Mouse (Mus musculus) ES-E14 (cell line): ENCODE data around the gene Opa3. TPM values are rescaled to one million over a fixed set of nuclear protein-coding genes. Genes with fewer than 3 reads are reported as not detected.
"Not testable (repeated sequence)": the region's sequence is repeated elsewhere in the genome, so short reads cannot be mapped to it uniquely, and the experiment has no call there.

Source experiments
- DNase-seq: peaks from one replicate; pipeline ENCODE4 v3.0.0-alpha.2; 2013; ENCODE audit warnings: low read depth, low spot score
- H3K27ac ChIP-seq: 2 replicates; pipeline ENCODE4 v1.5.1; 2012; ENCODE audit warnings: low read depth, mild to moderate bottlenecking, low read length, moderate library complexity, mixed read lengths; ENCODE audit not compliant: poor library complexity, insufficient read depth, severe bottlenecking
- H3K36me3 ChIP-seq: 2 replicates; pipeline ENCODE4 v1.6.1; 2012; ENCODE audit warnings: mild to moderate bottlenecking, low read length, moderate library complexity, mixed read lengths; ENCODE audit not compliant: control insufficient read depth, poor library complexity, insufficient read depth, severe bottlenecking
- H3K4me1 ChIP-seq, 2 experiments: fragments of 150-350 bp in 1 of 2; sonication (generic) in 1 of 2; 2 replicates each; pipeline ENCODE4 v1.6.1; 2012; ENCODE audit warnings: low read length in 2 of 2, mild to moderate bottlenecking in 1 of 2, mixed read lengths in 1 of 2; ENCODE audit not compliant: control insufficient read depth in 2 of 2, insufficient read depth in 2 of 2, poor library complexity in 1 of 2
- H3K4me3 ChIP-seq, 2 experiments: fragments of 150-350 bp in 1 of 2; sonication (generic) in 1 of 2; 2 replicates each; pipeline ENCODE4 v1.5.1; 2012; ENCODE audit warnings: low read length in 2 of 2, low read depth in 1 of 2, mild to moderate bottlenecking in 1 of 2, mixed read lengths in 1 of 2; ENCODE audit not compliant: insufficient read depth in 1 of 2, poor library complexity in 1 of 2, severe bottlenecking in 1 of 2
- H3K9ac ChIP-seq: 2 replicates; pipeline ENCODE4 v1.6.1; 2012; ENCODE audit warnings: low read depth, mild to moderate bottlenecking, low read length, mixed read lengths; ENCODE audit not compliant: poor library complexity, insufficient read depth, severe bottlenecking
- H3K9me3 ChIP-seq: fragments of 150-350 bp; sonication (generic); 2 replicates; pipeline ENCODE4 v1.6.1; 2012; ENCODE audit warnings: low read depth, mild to moderate bottlenecking, low read length; ENCODE audit not compliant: control insufficient read depth, insufficient read depth
- CHD2 ChIP-seq: IDR thresholded peaks from 2 replicates; pipeline ENCODE4 v1.6.1; 2014; ENCODE audit warnings: mild to moderate bottlenecking, low read depth, low read length, inconsistent platforms
- HCFC1 ChIP-seq: IDR thresholded peaks from 2 replicates; pipeline ENCODE4 v1.6.1; 2012; ENCODE audit warnings: low read length, inconsistent platforms, borderline replicate concordance; ENCODE audit not compliant: insufficient read depth
- MAFK ChIP-seq: IDR thresholded peaks from 2 replicates; pipeline ENCODE4 v1.6.1; 2014; ENCODE audit warnings: mild to moderate bottlenecking, low read depth, low read length, inconsistent platforms; ENCODE audit not compliant: insufficient read depth
- ZC3H11A ChIP-seq: IDR thresholded peaks from 2 replicates; pipeline ENCODE4 v1.6.1; 2012; ENCODE audit warnings: low read depth, mild to moderate bottlenecking, inconsistent platforms, low read length, borderline replicate concordance
- ZNF384 ChIP-seq: IDR thresholded peaks from 2 replicates; pipeline ENCODE4 v1.6.1; 2012; ENCODE audit warnings: low read depth, low read length, inconsistent platforms
- in situ Hi-C, 2 experiments: fragments of 600-800 bp; cut with MboI; formaldehyde crosslinking; loops; one replicate each; pipeline ENCODE4 v1.15.1; 2025; ENCODE audit warnings: low sequenced_read_pairs in 2 of 2, inconsistent platforms in 1 of 2; ENCODE audit not compliant: unreplicated experiment in 2 of 2
- total RNA-seq: library from RNA; depleted of rRNA; stranded (reverse); fragments of 300-350 nt; gene quantifications from 2 replicates; pipeline ENCODE4 v1.2.3, GENCODE M21; 2012

The Opa3 gene
- total RNA-seq, 1 experiment = 15.8 TPM

DNA sequence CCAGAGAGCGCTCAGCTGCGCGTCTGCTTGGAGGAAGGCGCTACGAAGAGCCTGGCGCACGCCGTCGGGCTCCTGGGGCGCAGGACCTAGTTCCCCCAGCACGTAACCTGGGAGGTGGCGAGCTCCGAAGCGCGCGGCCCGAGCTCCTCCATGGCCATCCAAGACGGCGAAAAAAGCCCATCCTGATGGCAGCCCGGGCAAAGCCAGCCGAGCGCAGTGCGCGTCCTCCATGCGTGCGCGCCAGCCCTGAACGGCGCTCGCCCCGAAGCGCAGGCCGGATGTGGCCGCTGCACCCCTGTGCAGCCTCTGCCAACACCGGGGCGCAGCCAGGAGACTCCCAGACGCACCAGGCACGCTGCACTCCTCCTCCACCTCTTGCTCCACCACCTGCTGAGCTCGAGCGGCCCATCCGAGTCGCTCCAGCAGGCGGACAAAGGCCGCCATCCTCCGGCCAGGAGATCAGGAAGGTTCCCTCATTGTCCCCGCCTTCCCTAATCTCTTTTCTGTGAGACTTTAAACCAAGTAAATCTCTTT, 51.5 kb downstream of the Opa3 start, which contains the start of gene Ppm1n:
Gene Ppm1n (minus strand): TSS at position 484 of the 534 bp plus-strand sequence.
- H3K9me3 ChIP-seq = no peaks in the 10 kb centered on the region
- TF ChIP-seq HCFC1 (peak; percentile 31; the same call in 1 of the 2 replicates), CHD2 (no peak)
- peak within 1 kb of the TSS; percentile 76 for H3K9ac ChIP-seq
- H3K36me3 ChIP-seq = no peaks in the 10 kb centered on the region
- H3K4me1 ChIP-seq = peaks cover 0 to 6% of the 10 kb centered on the region in 2 experiments; a peak in 1 of 4 replicates
- H3K27ac ChIP-seq = peak within 1 kb of the TSS; percentile 20; the same call in 1 of the 2 replicates
- H3K4me3 ChIP-seq = peak within 1 kb of the TSS; percentile 75 to 81
- no peak for DNase-seq
- in situ Hi-C loops = loop anchor here in 1 of 2 experiments (5.0 kb wide), 1 partner anchor 97 kb away; no protein-coding TSS in a partner anchor

DNA sequence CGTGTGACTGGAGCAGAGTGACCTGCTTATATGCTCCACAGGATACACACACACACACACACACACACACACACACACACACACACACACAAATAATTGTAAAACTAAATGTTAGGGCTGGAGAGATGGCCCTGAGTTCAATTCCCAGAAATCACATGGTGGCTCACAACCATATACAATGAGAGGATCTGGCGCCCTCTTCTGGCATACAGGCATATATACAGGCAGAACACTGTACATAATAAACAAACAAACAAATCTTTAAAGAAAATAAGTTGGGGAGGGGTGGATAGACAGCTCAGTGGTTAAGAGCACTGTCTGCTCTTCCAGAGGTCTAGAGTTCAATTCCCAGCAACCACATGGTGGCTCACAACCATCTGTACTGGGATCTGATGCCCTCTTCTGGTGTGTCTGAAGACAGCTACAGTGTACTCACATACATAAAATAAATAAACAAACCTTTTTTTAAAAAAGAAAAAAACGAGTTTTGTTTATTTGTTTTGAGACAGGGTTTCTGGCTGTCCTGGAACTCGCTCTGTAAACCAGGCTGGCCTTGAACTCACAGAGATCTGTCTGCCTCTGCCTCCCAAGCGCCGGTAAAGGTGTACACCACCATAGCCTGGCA, 53.7 kb downstream of the Opa3 start:
- H3K4me3 ChIP-seq = peak overlapping the region; percentile 56 to 90
- peak overlapping the region; percentile 57; the same call in 1 of the 2 replicates for H3K9ac ChIP-seq
- H3K9me3 ChIP-seq, H3K36me3 ChIP-seq, H3K4me1 ChIP-seq, DNase-seq, H3K27ac ChIP-seq: not testable (repeated sequence)
- in situ Hi-C loops = loop anchor here in 1 of 2 experiments (5.0 kb wide), 1 partner anchor 99 kb away; no protein-coding TSS in a partner anchor

DNA sequence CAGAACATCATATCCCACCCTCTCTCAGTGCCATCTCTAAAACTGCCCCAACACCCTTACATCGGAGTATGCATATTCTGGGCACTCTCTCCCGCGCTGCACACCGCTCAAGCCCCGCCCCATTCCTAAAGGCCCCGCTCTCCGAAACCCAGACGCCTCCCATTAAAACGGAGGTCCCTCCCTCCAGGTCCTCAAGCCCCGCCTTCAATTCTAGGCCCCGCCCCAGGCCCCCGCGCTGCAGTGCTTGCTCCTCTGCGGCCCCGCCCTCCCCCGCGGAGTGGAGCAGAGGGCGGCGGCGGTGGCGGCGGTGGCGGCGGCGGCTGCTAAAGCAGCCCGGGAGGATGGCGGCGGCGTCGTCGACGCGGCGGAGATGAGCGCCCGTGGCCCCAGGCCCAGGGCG, 54.3 kb downstream of the Opa3 start, which contains the start of gene Rtn2:
Gene Rtn2 (plus strand): TSS at position 240 of the 400 bp plus-strand sequence.
- DNase-seq = peak; percentile 88
- no peak within 1 kb of the TSS for H3K27ac ChIP-seq

DNA sequence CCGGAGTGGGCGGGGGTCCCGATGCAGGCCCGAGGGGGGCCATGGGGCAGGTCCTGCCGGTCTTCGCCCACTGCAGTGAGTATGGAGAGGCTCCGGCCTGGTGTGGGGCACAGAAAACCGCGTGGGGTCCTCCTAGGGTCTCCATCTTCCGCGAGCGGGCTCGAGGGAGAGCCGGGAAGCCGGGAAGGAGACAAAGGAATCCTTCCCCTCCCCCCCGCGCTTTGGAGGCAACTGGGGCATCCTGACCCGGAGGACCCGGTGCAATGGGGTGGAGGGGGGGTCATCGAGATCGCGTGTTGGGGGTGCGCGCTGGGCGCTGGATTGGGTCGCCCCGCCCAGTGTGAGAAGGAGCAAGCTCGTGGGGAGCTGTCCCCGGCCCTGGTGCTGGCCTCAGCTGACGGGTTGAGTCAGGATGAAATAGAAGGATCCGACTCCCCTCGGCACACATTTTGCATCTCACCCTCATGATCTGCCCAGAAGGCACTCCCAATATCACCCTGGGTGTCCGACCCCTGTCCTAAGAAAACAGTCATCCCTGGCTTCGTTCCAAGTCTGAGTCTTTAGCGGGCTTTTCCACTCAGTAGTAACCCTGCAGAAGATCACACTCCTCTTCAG, 54.8 kb downstream of the Opa3 start:
- H3K4me1 ChIP-seq = peaks cover 0 to 6% of the 10 kb centered on the region in 2 experiments; a peak in 1 of 4 replicates
- H3K36me3 ChIP-seq = no peaks in the 10 kb centered on the region; the same call in 1 of the 2 replicates
- peak overlapping the region; percentile 56 to 90 for H3K4me3 ChIP-seq
- no peak overlapping the region for H3K27ac ChIP-seq
- DNase-seq = no peak
- H3K9ac ChIP-seq = peak overlapping the region; percentile 80
- H3K9me3 ChIP-seq = no peaks in the 10 kb centered on the region
- in situ Hi-C loops = loop anchor here in 1 of 2 experiments (5.0 kb wide), 1 partner anchor 101 kb away; no protein-coding TSS in a partner anchor
- TF ChIP-seq MAFK (0 out of 2 replicates have a peak, but pooled peaks have one; percentile 12), HCFC1 (no peak)

More for the DNA sequence above, 54.3 kb downstream of the Opa3 start, which contains the start of gene Rtn2:
- no peak for TF ChIP-seq HCFC1
- in situ Hi-C loops = loop anchor here in 1 of 2 experiments (5.0 kb wide), 1 partner anchor 100 kb away; no protein-coding TSS in a partner anchor
- Histone ChIP-seq H3K36me3 (no peaks in the 10 kb centered on the region; the same call in 1 of the 2 replicates), H3K9ac (peak within 1 kb of the TSS; percentile 80), H3K9me3 (no peaks in the 10 kb centered on the region), H3K4me1 (peaks cover 0 to 6% of the 10 kb centered on the region in 2 experiments; a peak in 1 of 4 replicates), H3K4me3 (peak within 1 kb of the TSS; percentile 56 to 90)

DNA sequence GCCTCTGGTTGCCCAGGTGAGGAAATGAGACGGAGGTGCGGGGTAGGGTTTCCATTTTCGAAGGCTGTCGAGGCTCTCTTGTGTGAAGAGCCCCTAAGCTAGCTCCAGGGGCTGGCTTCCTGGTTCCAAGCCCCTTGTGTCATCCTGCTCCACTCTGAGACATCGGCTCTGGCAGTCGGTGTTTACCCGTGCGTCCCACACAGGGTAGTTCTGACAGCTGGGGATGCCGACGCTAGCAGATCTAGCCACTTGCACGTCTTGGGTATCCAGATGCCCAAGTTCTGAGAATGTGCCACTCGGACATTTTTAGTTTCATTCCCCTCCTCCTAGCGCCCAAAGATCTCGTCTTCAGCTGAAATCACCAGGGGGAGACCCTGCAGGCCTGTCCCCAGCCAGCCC, 55.3 kb downstream of the Opa3 start:
- no peak for TF ChIP-seq MAFK
- TF ChIP-seq CHD2 = no peak
- TF ChIP-seq ZC3H11A = no peak
- TF ChIP-seq ZNF384 = no peak
- no peak for TF ChIP-seq HCFC1
- in situ Hi-C loops = loop anchor here in 1 of 2 experiments (5.0 kb wide), 1 partner anchor 101 kb away; no protein-coding TSS in a partner anchor
- Histone ChIP-seq H3K4me1 (peaks cover 0 to 3% of the 10 kb centered on the region in 2 experiments; a peak in 1 of 4 replicates), H3K36me3 (no peaks in the 10 kb centered on the region; the same call in 1 of the 2 replicates), H3K9me3 (no peaks in the 10 kb centered on the region), H3K9ac (no peak overlapping the region), H3K4me3 (no peak overlapping the region; a peak in 1 of 4 replicates), H3K27ac (no peak overlapping the region)
- DNase-seq = no peak
